Mouse (Mus musculus) adrenal gland, postnatal 10 days (tissue): Measurements from ENCODE around the gene Anapc1. TPM values are rescaled to one million over a fixed set of nuclear protein-coding genes. Genes with fewer than 3 reads are reported as not detected.

Experiments used
- DNase-seq: peaks from one replicate; pipeline ENCODE4 v3.0.0; 2021; ENCODE audit warnings: mixed read lengths
- total RNA-seq, 2 experiments: library from RNA; stranded (reverse); gene quantifications; 2 replicates each; pipeline ENCODE4 v1.2.3; 2021

Anapc1 gene
- total RNA-seq, 2 experiments from 2014 or later, result 60.5 to 85.7 TPM

- DNase-seq, result peak; percentile 27
Measured at GRCm38 (mm10) chr2:128566304-128567147, 120.7 kb downstream of the Anapc1 start.

GRCm38 (mm10) chr2:128565904-128566303, 121.3 kb downstream of the Anapc1 start:
- no peak for DNase-seq

- no peak for DNase-seq
Measured at GRCm38 (mm10) chr2:128564195-128564594, 123.0 kb downstream of the Anapc1 start.

Other genes with a start within 250 kb of the Anapc1 start
- gene Spdye4c, start 96.2 kb downstream of the Anapc1 start, total RNA-seq, result not detected
- 10 to 100 TPM in 1 of 2 experiments, 1 to 10 TPM in 1; 10.0 to 12.9 TPM for gene Mertk, start 11.6 kb upstream of the Anapc1 start, total RNA-seq
- gene Tmem87b, start 130.7 kb upstream of the Anapc1 start, total RNA-seq, result 10 to 100 TPM; 33.2 to 37.1 TPM
- 1 to 10 TPM; 3.8 TPM for gene Fbln7, start 175.6 kb upstream of the Anapc1 start, total RNA-seq